Mouse (Mus musculus) duodenum, adult 2 months (tissue): ENCODE results near the gene Slc4a2. TPM values are rescaled to one million over a fixed set of nuclear protein-coding genes. Genes with fewer than 3 reads are reported as not detected.

Experiments
- polyA plus RNA-seq: library from polyadenylated mRNA; depleted of rRNA; stranded (reverse); fragments of >200 nt; gene quantifications from 2 replicates; pipeline ENCODE4 v1.2.3, GENCODE M21; 2012; ENCODE audit warnings: low replicate concordance; rRNA removed

The Slc4a2 gene
- polyA plus RNA-seq: 70.2 and 100 TPM in 2 replicates

GRCm38 (mm10) chr5:24423129-24424003 lies at the start of gene Slc4a2, which contains the start of gene Cdk5:
Gene Slc4a2 (plus strand): TSS chr5:24423837.
Gene Cdk5 (minus strand): TSS chr5:24423530.

GRCm38 (mm10) chr5:24391864-24392263 lies 31.8 kb upstream of the Slc4a2 start, which contains the start of gene Atg9b:
Gene Atg9b (minus strand): TSS chr5:24392143.

GRCm38 (mm10) chr5:24393392-24393997 lies 30.1 kb upstream of the Slc4a2 start, which contains the start of gene Abcb8:
Gene Abcb8 (plus strand): TSS chr5:24393663.

GRCm38 (mm10) chr5:24413042-24413693 lies 10.5 kb upstream of the Slc4a2 start, which contains the start of gene Asic3:
Gene Asic3 (plus strand): TSS chr5:24413392.

DNA sequence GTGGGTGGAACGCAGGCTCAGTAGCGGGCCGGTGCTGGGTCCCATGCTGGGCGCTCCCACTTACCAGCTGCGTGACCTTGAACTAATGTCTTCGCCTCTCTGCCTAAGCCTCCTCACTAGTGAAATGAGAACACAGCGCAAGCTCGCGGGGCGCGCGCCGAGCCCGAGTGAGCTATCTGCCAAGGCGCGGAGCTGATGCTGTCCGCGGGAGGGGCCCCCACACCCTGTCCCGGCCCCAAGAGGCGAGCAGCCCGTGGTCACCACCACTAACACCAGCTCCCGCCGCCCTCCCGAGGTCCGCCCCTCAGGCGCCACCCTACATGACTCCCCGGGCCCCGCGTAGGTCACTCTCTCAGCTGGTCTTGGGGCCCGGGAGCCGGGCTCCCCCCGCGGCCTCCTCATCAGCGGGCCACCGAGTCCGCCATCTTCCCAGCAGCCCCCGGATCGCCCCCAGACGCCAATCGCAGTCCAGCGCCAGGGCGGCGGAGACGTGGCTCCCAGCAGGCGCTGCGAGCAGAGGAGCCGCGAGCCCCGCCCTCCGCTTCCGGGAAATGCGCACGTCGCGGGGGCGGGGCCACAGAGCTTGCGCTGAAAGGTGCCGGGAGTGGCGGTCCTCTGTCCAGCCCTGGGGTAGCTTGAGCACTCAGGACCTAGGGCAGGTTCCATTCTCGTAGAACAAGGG lies 21.2 kb downstream of the Slc4a2 start, which contains the start of gene Fastk:
Gene Fastk, minus strand, starts transcription at position 542 of the 682 bp plus-strand sequence.

GRCm38 (mm10) chr5:24447624-24448298 lies 24.1 kb downstream of the Slc4a2 start, which contains the start of gene Tmub1:
Gene Tmub1 (minus strand): TSS chr5:24447854.

DNA sequence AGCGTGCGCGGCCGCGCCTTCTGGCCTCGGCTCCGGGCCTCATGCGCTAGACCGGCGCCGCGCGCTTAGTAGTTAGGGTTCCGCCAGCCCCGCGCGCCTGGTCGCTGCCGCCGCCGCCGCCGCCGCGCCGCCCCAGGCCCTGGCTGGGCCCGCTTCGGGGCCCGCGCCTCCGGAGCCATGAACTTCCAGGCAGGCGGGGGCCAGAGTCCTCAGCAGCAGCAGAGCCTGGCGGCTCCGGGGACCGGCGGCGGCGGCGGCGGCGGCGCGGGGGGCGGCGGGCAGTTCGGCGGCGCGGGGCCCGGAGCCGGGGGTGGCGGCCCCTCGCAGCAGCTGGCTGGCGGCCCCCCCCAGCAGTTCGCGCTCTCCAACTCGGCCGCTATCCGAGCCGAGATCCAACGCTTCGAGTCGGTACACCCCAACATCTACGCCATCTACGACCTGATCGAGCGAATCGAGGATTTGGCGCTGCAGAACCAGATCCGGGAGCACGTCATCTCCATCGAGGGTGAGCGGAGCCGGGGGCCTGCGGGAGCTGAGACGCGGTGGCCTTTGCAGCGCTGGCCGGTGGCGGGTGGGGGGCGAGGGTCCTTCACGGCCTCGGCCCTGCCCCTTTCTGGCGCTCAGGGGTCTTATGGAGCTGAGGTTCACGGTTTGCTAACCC lies 28.5 kb downstream of the Slc4a2 start, which contains the start of gene Agap3:
Gene Agap3, plus strand, starts transcription at position 148 of the 661 bp plus-strand sequence.

Other genes with a start within 250 kb of the Slc4a2 start
- gene Kcnh2, start 72.2 kb upstream of the Slc4a2 start, polyA plus RNA-seq: 28.0 and 30.1 TPM in 2 replicates
- 4.7 and 4.9 TPM in 2 replicates for gene Nos3, start 59.0 kb upstream of the Slc4a2 start, polyA plus RNA-seq
- gene Atg9b, start 31.7 kb upstream of the Slc4a2 start, polyA plus RNA-seq: 0.71 and 1.4 TPM in 2 replicates
- gene Abcb8, start 30.2 kb upstream of the Slc4a2 start, polyA plus RNA-seq: 85.8 and 114 TPM in 2 replicates
- 1.3 and 1.6 TPM in 2 replicates for gene Asic3, start 10.4 kb upstream of the Slc4a2 start, polyA plus RNA-seq
- gene Cdk5, start 307 bp upstream of the Slc4a2 start, polyA plus RNA-seq: 50.7 and 63.3 TPM in 2 replicates
- gene Fastk, start 21.4 kb downstream of the Slc4a2 start, polyA plus RNA-seq: 318 and 383 TPM in 2 replicates
- 110 and 188 TPM in 2 replicates for gene Tmub1, start 24.0 kb downstream of the Slc4a2 start, polyA plus RNA-seq
- 37.9 and 65.7 TPM in 2 replicates for gene Agap3, start 28.3 kb downstream of the Slc4a2 start, polyA plus RNA-seq
- gene Gbx1, start 103.4 kb downstream of the Slc4a2 start, polyA plus RNA-seq: not detected in 2 replicates
- 0.18 and 0.43 TPM in 2 replicates for gene Asb10, start 117.1 kb downstream of the Slc4a2 start, polyA plus RNA-seq
- not detected in 2 replicates for gene 4931409K22Rik, start 133.0 kb downstream of the Slc4a2 start, polyA plus RNA-seq
- gene Abcf2, start 153.6 kb downstream of the Slc4a2 start, polyA plus RNA-seq: 34.5 and 40.4 TPM in 2 replicates
- 19.2 and 29.3 TPM in 2 replicates for gene Chpf2, start 162.9 kb downstream of the Slc4a2 start, polyA plus RNA-seq
- 18.3 and 24.5 TPM in 2 replicates for gene Smarcd3, start 200.6 kb downstream of the Slc4a2 start, polyA plus RNA-seq